Mouse (Mus musculus): ENCODE results near the gene Defb22. TPM values are rescaled to one million over a fixed set of nuclear protein-coding genes. Genes with fewer than 3 reads are reported as not detected.

The Defb22 gene
- not detected in 2 replicates for polyA plus RNA-seq (2015; fragmentation: Nextera tagmentation; extraction: Ambion mirVana)

DNA sequence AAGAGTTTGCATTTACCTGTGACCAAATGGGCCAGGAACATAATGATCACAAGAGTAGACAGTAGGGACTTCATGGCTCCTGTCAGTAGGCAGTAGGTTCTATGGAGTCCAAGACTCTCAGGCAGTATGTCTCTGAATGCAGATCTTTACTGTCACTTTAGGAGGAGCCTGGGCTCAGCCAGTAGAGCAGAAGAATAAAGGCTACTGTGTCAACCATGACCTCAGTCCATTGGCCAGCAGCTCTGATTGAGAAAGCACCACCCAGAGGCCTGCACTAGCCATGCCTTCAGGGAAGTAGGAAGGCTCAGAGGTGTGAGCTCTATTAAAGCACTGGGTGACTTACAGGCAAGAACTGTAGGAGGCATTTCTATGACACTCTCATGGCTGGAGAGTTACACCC, at the start of gene Defb22:
Gene Defb22 (minus strand): TSS at position 101 of the 400 bp plus-strand sequence.
- H3K9ac ChIP-seq (replicated peaks) = no peak within 1 kb of the TSS
- no peak within 1 kb of the TSS for H3K4me3 ChIP-seq (ENCODE audit: low read depth, low read length)
- H3K9me3 ChIP-seq (ENCODE audit: low read length) = no peaks in the 10 kb centered on the region
- DNase-seq (no peak), ATAC-seq (no peak)
- H3K4me1 ChIP-seq (ENCODE audit: insufficient read depth) = no peaks in the 10 kb centered on the region
- no peak for TF ChIP-seq CTCF (IDR thresholded peaks at IDR 0.05; ENCODE audit: low read depth)
- TF ChIP-seq EP300 (IDR thresholded peaks at IDR 0.05; ENCODE audit: low read depth) = no peak
- H3K27ac ChIP-seq (ENCODE audit: low read depth) = no peak within 1 kb of the TSS
- H3K36me3 ChIP-seq (replicated peaks; ENCODE audit: insufficient read depth, low read length) = no peaks in the 10 kb centered on the region
- no peaks in the 10 kb centered on the region for H3K27me3 ChIP-seq (ENCODE audit: insufficient read depth, low read length)
- H3K4me2 ChIP-seq (ENCODE audit: low read depth, low read length) = no peak within 1 kb of the TSS

DNA sequence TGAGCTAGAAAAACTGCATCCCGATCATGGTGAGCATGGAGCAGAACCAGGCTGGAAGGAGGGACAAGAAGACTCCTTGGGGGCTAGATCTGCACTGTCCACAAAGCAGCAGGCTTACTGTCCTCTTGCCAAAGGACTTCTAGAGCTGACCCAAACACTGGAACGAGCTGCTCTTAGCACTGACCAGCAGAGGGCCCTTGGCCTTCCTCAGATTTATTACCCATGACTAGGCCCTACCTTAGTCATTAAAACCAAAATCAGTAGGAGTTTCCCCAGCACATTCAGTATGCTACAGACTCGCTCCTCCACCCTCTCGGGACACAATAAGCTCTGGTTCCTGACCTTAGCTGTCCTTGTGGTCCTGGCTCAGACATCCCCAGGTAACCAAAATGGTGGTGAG, 28.0 kb upstream of the Defb22 start, which contains the start of gene Defb28:
Gene Defb28 (plus strand): TSS at position 275 of the 400 bp plus-strand sequence.
- ATAC-seq = no peak
- TF ChIP-seq EP300 (IDR thresholded peaks at IDR 0.05; ENCODE audit: low read depth) (no peak), CTCF (IDR thresholded peaks at IDR 0.05; ENCODE audit: low read depth) (no peak)
- H3K4me3 ChIP-seq (ENCODE audit: low read depth, low read length) = no peak within 1 kb of the TSS
- no peaks in the 10 kb centered on the region for H3K4me1 ChIP-seq (ENCODE audit: insufficient read depth)
- H3K9me3 ChIP-seq (ENCODE audit: low read length) = no peaks in the 10 kb centered on the region
- H3K27me3 ChIP-seq (ENCODE audit: insufficient read depth, low read length) = no peaks in the 10 kb centered on the region
- 65% methylated on average over 4 of the region's 4 CpGs for WGBS (ENCODE audit: insufficient replicate concordance)
- DNase-seq = no peak
- H3K36me3 ChIP-seq (replicated peaks; ENCODE audit: insufficient read depth, low read length) = no peaks in the 10 kb centered on the region
- H3K4me2 ChIP-seq (ENCODE audit: low read depth, low read length) = no peak within 1 kb of the TSS
- no peak within 1 kb of the TSS for H3K9ac ChIP-seq (replicated peaks)
- no peak within 1 kb of the TSS for H3K27ac ChIP-seq (ENCODE audit: low read depth)

DNA sequence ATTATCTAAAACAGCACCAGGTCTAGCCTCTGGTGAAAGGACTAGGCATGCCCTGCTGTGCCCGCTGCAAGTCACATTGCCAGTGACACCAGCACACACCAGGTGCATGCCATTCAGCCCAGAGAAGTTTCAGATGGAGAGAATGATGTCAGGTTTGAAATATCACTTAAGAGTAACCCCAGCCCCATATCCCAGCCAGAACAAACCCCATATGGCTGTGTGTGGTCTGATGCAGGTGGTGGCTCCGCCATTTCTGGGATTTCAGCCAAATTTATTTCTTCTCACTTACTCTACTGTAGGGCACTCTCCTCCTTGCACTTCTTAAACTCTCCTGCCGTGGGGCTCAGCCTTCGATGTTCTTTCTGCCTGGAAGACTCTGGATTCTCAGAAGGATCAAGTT, 26.1 kb upstream of the Defb22 start:
- DNase-seq (no peak), ATAC-seq (no peak)
- no peaks in the 10 kb centered on the region for H3K4me1 ChIP-seq (ENCODE audit: insufficient read depth)
- WGBS (ENCODE audit: insufficient replicate concordance) = 67% methylated on average over 4 of the region's 4 CpGs
- no peaks in the 10 kb centered on the region for H3K27me3 ChIP-seq (ENCODE audit: insufficient read depth, low read length)
- TF ChIP-seq EP300 (IDR thresholded peaks at IDR 0.05; ENCODE audit: low read depth) (no peak), CTCF (IDR thresholded peaks at IDR 0.05; ENCODE audit: low read depth) (no peak)
- no peak overlapping the region for H3K4me3 ChIP-seq (ENCODE audit: low read depth, low read length)
- H3K9me3 ChIP-seq (ENCODE audit: low read length) = no peaks in the 10 kb centered on the region
- H3K36me3 ChIP-seq (replicated peaks; ENCODE audit: insufficient read depth, low read length) = no peaks in the 10 kb centered on the region
- H3K9ac ChIP-seq (replicated peaks) = no peak overlapping the region
- H3K4me2 ChIP-seq (ENCODE audit: low read depth, low read length) = no peak overlapping the region
- H3K27ac ChIP-seq (ENCODE audit: low read depth) = no peak overlapping the region

DNA sequence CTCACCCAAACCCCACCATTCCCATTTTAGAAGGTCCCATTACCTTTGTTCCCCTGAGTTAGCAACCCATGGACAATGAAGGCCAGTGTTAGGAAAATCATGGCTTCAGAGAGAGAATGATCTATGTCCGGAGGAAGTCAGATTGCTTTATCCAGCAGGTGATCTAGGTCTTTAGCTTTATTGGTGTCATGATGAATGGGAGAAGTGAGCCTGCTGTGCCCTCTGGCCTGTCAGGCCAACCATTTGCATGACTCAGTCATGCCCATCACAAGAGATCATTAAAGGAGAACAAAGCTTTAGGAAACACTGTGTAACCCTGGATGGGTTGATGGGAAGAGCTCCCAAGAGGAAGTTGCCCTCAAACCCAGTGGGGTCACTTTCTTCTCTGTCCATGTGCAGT, 21.7 kb upstream of the Defb22 start, which contains the start of gene Defb26:
Gene Defb26 (minus strand): TSS at position 101 of the 400 bp plus-strand sequence.
- Histone ChIP-seq H3K36me3 (replicated peaks; ENCODE audit: insufficient read depth, low read length) (no peaks in the 10 kb centered on the region), H3K4me3 (ENCODE audit: low read depth, low read length) (no peak within 1 kb of the TSS), H3K9me3 (ENCODE audit: low read length) (no peaks in the 10 kb centered on the region), H3K27ac (ENCODE audit: low read depth) (no peak within 1 kb of the TSS), H3K4me2 (ENCODE audit: low read depth, low read length) (no peak within 1 kb of the TSS), H3K27me3 (ENCODE audit: insufficient read depth, low read length) (no peaks in the 10 kb centered on the region), H3K9ac (replicated peaks) (no peak within 1 kb of the TSS), H3K4me1 (ENCODE audit: insufficient read depth) (no peaks in the 10 kb centered on the region)
- 79% methylated on average over 1 of the region's 1 CpGs for WGBS (ENCODE audit: insufficient replicate concordance)
- no peak for DNase-seq
- TF ChIP-seq CTCF (IDR thresholded peaks at IDR 0.05; ENCODE audit: low read depth) (no peak), EP300 (IDR thresholded peaks at IDR 0.05; ENCODE audit: low read depth) (no peak)
- ATAC-seq = no peak

DNA sequence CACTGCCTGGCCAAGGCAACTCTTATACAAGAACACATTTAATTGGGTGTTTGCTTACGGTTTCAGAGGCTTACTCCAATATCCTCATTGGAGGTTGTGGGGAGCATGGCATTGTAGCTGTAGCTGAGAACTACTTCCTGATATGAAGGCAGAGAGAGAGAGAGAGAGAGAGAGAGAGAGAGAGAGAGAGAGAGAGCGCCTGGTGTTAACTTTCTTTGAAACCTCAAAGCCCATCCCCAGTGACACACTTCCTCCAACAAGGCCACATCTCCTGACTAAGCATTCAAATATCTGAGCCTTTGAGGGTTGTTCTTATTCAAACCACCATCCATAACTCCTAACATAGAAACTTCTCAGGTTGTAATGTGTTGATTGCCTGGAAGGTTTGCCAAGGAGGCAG, 14.0 kb upstream of the Defb22 start:
- ATAC-seq = no peak
- 49% methylated on average over 2 of the region's 2 CpGs for WGBS (ENCODE audit: insufficient replicate concordance)
- no peak for TF ChIP-seq CTCF (IDR thresholded peaks at IDR 0.05; ENCODE audit: low read depth)
- TF ChIP-seq EP300 (IDR thresholded peaks at IDR 0.05; ENCODE audit: low read depth) = no peak
- Histone ChIP-seq H3K36me3 (replicated peaks; ENCODE audit: insufficient read depth, low read length) (no peaks in the 10 kb centered on the region), H3K9me3 (ENCODE audit: low read length) (no peaks in the 10 kb centered on the region), H3K27ac (ENCODE audit: low read depth) (no peak overlapping the region), H3K9ac (replicated peaks) (no peak overlapping the region), H3K27me3 (ENCODE audit: insufficient read depth, low read length) (no peaks in the 10 kb centered on the region), H3K4me2 (ENCODE audit: low read depth, low read length) (no peak overlapping the region), H3K4me3 (ENCODE audit: low read depth, low read length) (no peak overlapping the region), H3K4me1 (ENCODE audit: insufficient read depth) (no peaks in the 10 kb centered on the region)
- DNase-seq = no peak

DNA sequence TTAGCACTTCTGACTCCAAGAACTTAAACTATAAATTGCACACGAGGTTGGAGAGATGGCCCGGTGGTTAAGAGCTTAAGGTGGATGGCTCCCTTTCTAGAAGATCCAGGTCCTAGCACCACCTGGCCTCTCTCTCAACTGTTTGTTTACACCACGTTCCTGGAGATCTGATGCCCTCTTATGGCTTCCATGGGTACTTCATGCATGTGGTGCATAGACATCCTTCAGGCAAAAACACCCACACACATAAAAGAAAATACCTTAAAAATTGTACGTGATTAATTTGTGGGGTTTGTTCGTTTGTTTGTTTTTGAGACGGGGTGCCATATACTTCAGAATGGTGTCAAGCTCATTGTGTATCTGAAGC, 10.9 kb upstream of the Defb22 start:
- Histone ChIP-seq H3K9me3 (ENCODE audit: low read length) (no peaks in the 10 kb centered on the region), H3K27me3 (ENCODE audit: insufficient read depth, low read length) (no peaks in the 10 kb centered on the region), H3K27ac (ENCODE audit: low read depth) (no peak overlapping the region), H3K9ac (replicated peaks) (no peak overlapping the region), H3K36me3 (replicated peaks; ENCODE audit: insufficient read depth, low read length) (no peaks in the 10 kb centered on the region), H3K4me3 (ENCODE audit: low read depth, low read length) (no peak overlapping the region), H3K4me1 (ENCODE audit: insufficient read depth) (no peaks in the 10 kb centered on the region), H3K4me2 (ENCODE audit: low read depth, low read length) (no peak overlapping the region)
- TF ChIP-seq EP300 (IDR thresholded peaks at IDR 0.05; ENCODE audit: low read depth) = no peak
- TF ChIP-seq CTCF (IDR thresholded peaks at IDR 0.05; ENCODE audit: low read depth) = peak; percentile 35
- DNase-seq (no peak), ATAC-seq (no peak)
- WGBS (ENCODE audit: insufficient replicate concordance) = 70% methylated on average over 6 of the region's 6 CpGs
